Mouse (Mus musculus) 3134 (cell line): ENCODE results near the gene Uqcc2.

ENCODE experiments used
- DNase-seq: peaks from one replicate; pipeline ENCODE4 v3.0.0-alpha.2; 2011; ENCODE audit warnings: low spot score; ENCODE audit not compliant: insufficient read length; ENCODE audit errors: extremely low read depth

The Uqcc2 gene

GRCm38 (mm10) chr17:27155752-27156151, 22.0 kb upstream of the Uqcc2 start:
- no peak for DNase-seq

GRCm38 (mm10) chr17:27154881-27155280, 21.2 kb upstream of the Uqcc2 start:
- no peak for DNase-seq

- peak; percentile 90 for DNase-seq
Observed at GRCm38 (mm10) chr17:27154256-27154655, 20.5 kb upstream of the Uqcc2 start.

GRCm38 (mm10) chr17:27153773-27154193, 20.1 kb upstream of the Uqcc2 start:
- DNase-seq: peak; percentile 88

GRCm38 (mm10) chr17:27152976-27153723, 19.4 kb upstream of the Uqcc2 start:
- peak; percentile 69 for DNase-seq

- DNase-seq: no peak
Observed at GRCm38 (mm10) chr17:27151411-27151810, 17.7 kb upstream of the Uqcc2 start.

GRCm38 (mm10) chr17:27150871-27151270, 17.2 kb upstream of the Uqcc2 start:
- DNase-seq: no peak

- DNase-seq: no peak
Observed at GRCm38 (mm10) chr17:27146323-27146923, 12.7 kb upstream of the Uqcc2 start.

GRCm38 (mm10) chr17:27144152-27144551, 10.4 kb upstream of the Uqcc2 start:
- DNase-seq: no peak

GRCm38 (mm10) chr17:27141971-27142450, 8.3 kb upstream of the Uqcc2 start:
- peak; percentile 97 for DNase-seq

GRCm38 (mm10) chr17:27140262-27140661, 6.5 kb upstream of the Uqcc2 start:
- no peak for DNase-seq

- no peak for DNase-seq
Observed at GRCm38 (mm10) chr17:27139304-27139703, 5.6 kb upstream of the Uqcc2 start.

GRCm38 (mm10) chr17:27138396-27138795, 4.7 kb upstream of the Uqcc2 start:
- no peak for DNase-seq

GRCm38 (mm10) chr17:27134715-27135114, 999 bp upstream of the Uqcc2 start:
- no peak for DNase-seq

- no peak for DNase-seq
Observed at GRCm38 (mm10) chr17:27134187-27134586, 471 bp upstream of the Uqcc2 start.

GRCm38 (mm10) chr17:27132238-27132637, 1.5 kb downstream of the Uqcc2 start:
- no peak for DNase-seq

GRCm38 (mm10) chr17:27131240-27131665, 2.5 kb downstream of the Uqcc2 start:
- DNase-seq: peak; percentile 75

- DNase-seq: no peak
Observed at GRCm38 (mm10) chr17:27130246-27130645, 3.5 kb downstream of the Uqcc2 start.

GRCm38 (mm10) chr17:27129819-27130218, 3.9 kb downstream of the Uqcc2 start:
- peak; percentile 19 for DNase-seq

GRCm38 (mm10) chr17:27129291-27129690, 4.4 kb downstream of the Uqcc2 start:
- DNase-seq: no peak

- DNase-seq: no peak
Observed at GRCm38 (mm10) chr17:27128189-27128588, 5.5 kb downstream of the Uqcc2 start.

GRCm38 (mm10) chr17:27126974-27127373, 6.7 kb downstream of the Uqcc2 start:
- DNase-seq: peak; percentile 21
